23 mouse cellular contexts compared by ENCODE assay signal in the genomic region with DNA sequence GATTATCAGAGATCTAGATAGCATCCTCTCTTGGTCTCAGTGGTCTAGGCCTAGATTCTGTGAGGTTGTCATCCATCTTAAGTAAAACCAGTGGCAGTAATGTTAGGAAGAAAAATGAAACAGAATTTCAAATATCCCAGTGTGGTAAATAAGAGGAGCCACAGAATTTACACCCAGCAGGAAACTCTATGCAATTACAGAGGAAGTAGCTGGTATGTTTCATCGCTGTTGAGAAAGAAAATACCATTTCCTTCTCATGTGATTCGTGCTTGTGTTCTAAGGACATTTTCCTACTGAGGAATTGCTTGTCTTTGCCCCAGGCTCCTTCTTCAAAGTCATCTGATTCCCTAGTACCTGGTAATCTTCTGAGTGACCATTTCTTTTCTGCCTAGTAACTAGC.
A peak's percentile ranks its signal among the peaks of the same experiment; 100 is the strongest.
DNase-seq lines count a peak whose midpoint lies in the region; ATAC-seq and TF ChIP-seq lines count a peak whose summit lies in the region.
"Had no signal": no experiment of that assay in that cellular context is flagged by ENCODE, and none has a peak within 500 bp of the region (broad histone marks: within the 10 kb centered on the region; RNA-seq: fewer than 3 reads in every experiment).

No protein-coding gene starts in this region.

- no peaks in the 10 kb centered on the region for H3K27me3 ChIP-seq in heart, embryonic 13.5 days (replicated peaks)
- no peaks in the 10 kb centered on the region for H3K27me3 ChIP-seq in heart, embryonic 10.5 days (ENCODE audit: insufficient read depth, poor library complexity, severe bottlenecking)
- H3K27me3 ChIP-seq in lung, embryonic 14.5 days (ENCODE audit: insufficient read depth, low read length): no peaks in the 10 kb centered on the region
- H3K27me3 ChIP-seq: embryonic facial prominence, embryonic 13.5 days; heart, embryonic 12.5 days; hindbrain, embryonic 15.5 days; limb, embryonic 12.5 days; liver, embryonic 15.5 days; midbrain, embryonic 12.5 days had no signal

- H3K27ac ChIP-seq in heart, embryonic 13.5 days (replicated peaks): 0 out of 2 replicates have a peak overlapping the region, but pooled peaks have one; percentile 15
- no peak overlapping the region for H3K27ac ChIP-seq in heart, embryonic 10.5 days
- H3K27ac ChIP-seq in lung, embryonic 14.5 days (ENCODE audit: low read depth): peak overlapping the region; percentile 60; the same call in 1 of the 2 replicates
- H3K27ac ChIP-seq: embryonic facial prominence, embryonic 13.5 days; hindbrain, embryonic 15.5 days; limb, embryonic 12.5 days; liver, embryonic 15.5 days; midbrain, embryonic 12.5 days had no signal

- 62% methylated on average over 2 of the region's 2 CpGs for WGBS in heart, embryonic 13.5 days
- 74% methylated on average over 2 of the region's 2 CpGs for WGBS in heart, embryonic 10.5 days
- WGBS in lung, embryonic 14.5 days: 73% methylated on average over 2 of the region's 2 CpGs

- DNase-seq in heart, embryonic 10.5 days (ENCODE audit: low spot score): no peak
- no peak for DNase-seq in lung, embryonic 14.5 days
- no peak for DNase-seq in lung, postnatal 25 days (ENCODE audit: low spot score)
- DNase-seq in adrenal gland, postnatal 25 days: no peak
- no peak for DNase-seq in thymus, postnatal 14 days
- DNase-seq: adrenal gland, postnatal 14 days; B cell, adult 2 months; cerebellum, adult 9-10 months; forebrain, postnatal 0 days; kidney, adult 11 months; kidney, postnatal 10 days; spleen, adult 18-20 months; thymus, adult 18-20 months had no signal

- TF ChIP-seq CTCF in lung, embryonic 14.5 days (IDR thresholded peaks at IDR 0.05; ENCODE audit: low read depth): no peak

- H3K9ac ChIP-seq in heart, embryonic 13.5 days: no peak overlapping the region
- no peak overlapping the region for H3K9ac ChIP-seq in lung, embryonic 14.5 days
- H3K9ac ChIP-seq: embryonic facial prominence, embryonic 13.5 days; forebrain, postnatal 0 days; heart, embryonic 12.5 days; hindbrain, embryonic 15.5 days; limb, embryonic 12.5 days; liver, embryonic 15.5 days; midbrain, embryonic 12.5 days had no signal

- ATAC-seq in heart, embryonic 13.5 days (ENCODE audit: extremely low read depth, insufficient number of reproducible peaks, low FRiP score, low TSS enrichment): no peak
- no peak for ATAC-seq in lung, embryonic 14.5 days (ENCODE audit: insufficient read depth)
- ATAC-seq in CD4-positive, CD25-positive, alpha-beta regulatory T cell, adult 4 months: peak; percentile 32
- ATAC-seq in hematopoietic stem cell, adult 5-6 weeks (replicated peaks in 1 of 2; ENCODE audit: insufficient read depth in 1 of 2, low FRiP score in 2 of 2, low TSS enrichment in 1 of 2, low read depth in 1 of 2, poor library complexity in 2 of 2, severe bottlenecking in 2 of 2): peak; percentile 32 to 77; a peak in 3 of 4 replicates
- ATAC-seq: forebrain, postnatal 0 days had no signal

- H3K4me2 ChIP-seq in heart, embryonic 13.5 days: no peak overlapping the region
- H3K4me2 ChIP-seq in lung, embryonic 14.5 days: no peak overlapping the region
- H3K4me2 ChIP-seq: embryonic facial prominence, embryonic 13.5 days; heart, embryonic 12.5 days; hindbrain, embryonic 15.5 days; limb, embryonic 12.5 days; liver, embryonic 15.5 days; midbrain, embryonic 12.5 days had no signal

- peaks cover 78% of the 10 kb centered on the region for H3K36me3 ChIP-seq in heart, embryonic 13.5 days
- peaks cover 43% of the 10 kb centered on the region for H3K36me3 ChIP-seq in heart, embryonic 10.5 days
- H3K36me3 ChIP-seq in lung, embryonic 14.5 days (ENCODE audit: insufficient read depth): peaks cover 26% of the 10 kb centered on the region
- H3K36me3 ChIP-seq: liver, embryonic 15.5 days; midbrain, embryonic 12.5 days had no signal

- H3K4me3 ChIP-seq in heart, embryonic 13.5 days: no peak overlapping the region
- H3K4me3 ChIP-seq in heart, embryonic 10.5 days: no peak overlapping the region
- H3K4me3 ChIP-seq in lung, embryonic 14.5 days (ENCODE audit: low read depth, low read length): no peak overlapping the region
- H3K4me3 ChIP-seq: embryonic facial prominence, embryonic 13.5 days; heart, embryonic 12.5 days; hindbrain, embryonic 15.5 days; limb, embryonic 12.5 days; liver, embryonic 15.5 days; midbrain, embryonic 12.5 days; myocyte had no signal

- H3K9me3 ChIP-seq in heart, embryonic 13.5 days: no peaks in the 10 kb centered on the region
- no peaks in the 10 kb centered on the region for H3K9me3 ChIP-seq in heart, embryonic 10.5 days
- no peaks in the 10 kb centered on the region for H3K9me3 ChIP-seq in lung, embryonic 14.5 days (ENCODE audit: low read depth, low read length)
- H3K9me3 ChIP-seq: embryonic facial prominence, embryonic 13.5 days; heart, embryonic 12.5 days; hindbrain, embryonic 15.5 days; limb, embryonic 12.5 days; liver, embryonic 15.5 days; midbrain, embryonic 12.5 days had no signal

- peaks cover 31% of the 10 kb centered on the region for H3K4me1 ChIP-seq in heart, embryonic 13.5 days
- H3K4me1 ChIP-seq in heart, embryonic 10.5 days: 0 out of 2 replicates have a peak, but pooled peaks cover 5% of the 10 kb centered on the region
- 0 out of 2 replicates have a peak, but pooled peaks cover 3% of the 10 kb centered on the region for H3K4me1 ChIP-seq in lung, embryonic 14.5 days (ENCODE audit: insufficient read depth)
- H3K4me1 ChIP-seq: liver, embryonic 15.5 days had no signal

Comparison
In these comparisons a context has a peak if more than half of its experiments do, and no peak if none do; other contexts are left out.
1. ATAC-seq: peak in CD4-positive, CD25-positive, alpha-beta regulatory T cell, adult 4 months (single experiment) and hematopoietic stem cell, adult 5-6 weeks (2 of 2); none in heart, embryonic 13.5 days (single experiment) and lung, embryonic 14.5 days (single experiment).